Mouse (Mus musculus): ENCODE data around the gene Sctr.

Sctr gene

GRCm38 (mm10) chr1:120030474-120030873 is 23.8 kb downstream of the Sctr start:
- DNase-seq = no peak

DNA sequence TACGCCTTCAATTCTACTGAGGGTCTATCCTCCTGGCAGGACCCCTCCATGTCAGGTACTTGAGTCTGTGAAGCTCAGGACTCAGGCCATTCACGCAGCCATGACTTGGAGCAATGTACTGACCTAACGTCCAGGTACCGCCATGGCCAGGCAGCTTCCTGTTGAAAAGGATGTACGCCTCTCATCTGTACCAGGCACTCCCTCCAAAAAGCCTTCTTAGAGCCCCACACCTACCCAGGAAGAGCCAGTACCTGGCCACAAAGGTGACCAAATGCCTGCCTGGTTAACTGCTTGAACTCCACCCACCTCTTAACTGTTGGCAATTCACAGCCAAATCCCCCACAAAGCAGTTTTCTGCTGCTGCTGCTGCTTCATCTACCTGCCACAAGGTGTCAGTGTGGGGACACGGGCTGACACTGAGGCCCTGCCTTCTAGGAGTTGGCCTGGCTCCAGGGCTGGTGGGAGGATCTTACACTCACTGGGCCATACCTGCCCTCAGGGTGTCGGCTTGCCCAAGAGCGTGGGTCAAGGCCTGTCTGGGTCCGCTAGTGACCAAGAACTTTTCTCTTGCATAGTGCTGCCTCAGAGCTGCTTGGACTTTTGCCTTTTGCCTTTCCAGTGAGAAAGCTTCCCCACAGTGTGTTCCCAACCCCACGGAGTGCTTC is 26.2 kb downstream of the Sctr start:
- peak; percentile 89 for DNase-seq

DNA sequence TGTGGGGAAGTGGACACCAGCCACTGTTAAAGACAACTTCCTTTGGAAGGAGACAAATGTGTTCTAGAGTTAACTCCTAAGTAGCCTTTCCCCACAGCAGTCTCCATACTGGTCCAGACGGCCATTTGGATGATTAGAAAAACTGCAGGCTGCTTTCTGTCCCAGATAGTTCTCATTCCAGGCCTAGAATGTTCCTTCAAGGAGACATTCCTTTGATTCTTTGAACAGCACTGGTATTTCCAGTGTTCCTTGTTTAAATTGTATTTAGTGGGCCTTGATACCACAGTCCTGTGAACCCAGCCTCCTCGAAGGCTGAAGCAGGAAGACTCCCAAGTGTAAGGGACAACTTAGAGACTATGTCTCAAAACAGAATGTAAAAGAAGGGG is 26.8 kb downstream of the Sctr start:
- no peak for DNase-seq

GRCm38 (mm10) chr1:120034793-120035192 is 28.1 kb downstream of the Sctr start:
- DNase-seq = no peak

DNA sequence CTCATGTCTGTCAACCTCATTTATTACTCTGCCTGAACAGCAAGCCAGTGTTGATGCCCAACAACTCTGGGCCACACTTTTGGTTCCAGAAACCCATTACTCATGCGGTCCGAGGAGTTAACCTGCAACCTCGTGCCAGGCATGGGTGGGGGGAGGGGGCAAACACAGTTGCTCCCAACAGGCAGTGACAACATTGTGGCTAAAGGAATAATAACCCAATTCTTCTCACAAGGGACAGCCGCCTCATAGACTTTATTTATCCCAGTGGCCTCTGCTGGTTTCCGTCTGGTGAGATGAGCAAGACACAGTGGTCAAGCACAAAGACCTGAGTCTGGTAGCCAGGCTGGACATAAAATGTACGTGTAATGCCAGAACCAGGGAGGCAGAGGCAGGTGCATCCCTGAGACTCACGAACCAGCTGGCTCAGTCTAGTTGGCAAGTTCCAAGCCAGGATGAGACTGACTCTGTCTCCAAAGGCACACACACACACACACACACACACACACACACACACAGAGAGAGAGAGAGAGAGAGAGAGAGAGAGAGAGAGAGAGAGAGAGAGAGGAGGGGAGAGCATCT is 28.9 kb downstream of the Sctr start:
- no peak for DNase-seq

- peak; percentile 27 for DNase-seq
Observed at GRCm38 (mm10) chr1:120037021-120037683, 30.5 kb downstream of the Sctr start.

- DNase-seq = no peak
Observed at GRCm38 (mm10) chr1:120038594-120038993, 31.9 kb downstream of the Sctr start.

DNA sequence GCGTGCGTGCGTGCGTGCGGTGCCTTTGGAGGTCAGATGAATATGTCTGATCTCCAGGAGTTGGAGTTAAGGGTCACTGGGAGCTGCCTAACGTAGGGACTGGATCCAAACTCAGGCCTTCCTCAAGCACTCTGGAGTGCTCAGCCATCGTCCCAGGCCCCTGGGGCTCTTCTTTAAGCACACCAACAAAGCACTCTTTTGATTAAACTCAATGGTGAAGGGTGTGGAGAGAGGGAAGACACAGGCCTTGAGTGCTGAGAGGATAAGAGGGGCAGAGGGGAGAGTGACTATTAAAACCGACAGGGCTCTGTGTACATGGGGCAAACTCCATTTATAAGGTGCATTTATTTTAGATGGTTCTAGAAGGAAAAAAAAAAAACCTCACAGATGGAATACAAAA is 35.7 kb downstream of the Sctr start:
- no peak for DNase-seq

- no peak for DNase-seq
Observed at GRCm38 (mm10) chr1:120044584-120044983, 37.9 kb downstream of the Sctr start.

- no peak for DNase-seq
Observed at GRCm38 (mm10) chr1:120047325-120047724, 40.6 kb downstream of the Sctr start.

DNA sequence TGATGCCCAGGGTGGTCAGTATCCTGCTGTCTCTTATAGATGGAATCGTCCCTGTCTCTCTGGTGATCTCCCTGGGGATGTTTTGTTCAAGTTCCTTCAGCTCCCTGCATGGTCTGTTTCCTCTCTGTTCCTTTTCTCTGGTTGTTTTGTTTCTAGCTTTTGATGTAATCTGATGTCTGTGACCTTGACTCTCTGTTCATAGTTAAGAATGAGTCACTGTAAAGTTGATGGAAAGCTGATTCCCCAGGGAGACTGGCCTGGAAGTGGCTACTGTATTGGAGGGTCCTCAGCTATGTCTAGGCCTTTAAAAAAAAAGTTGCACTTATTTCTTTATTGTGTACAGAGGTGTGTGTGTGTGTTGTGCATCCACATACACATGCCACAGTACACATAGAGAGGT is 44.4 kb downstream of the Sctr start:
- no peak for DNase-seq

- no peak for DNase-seq
Observed at GRCm38 (mm10) chr1:120054997-120055396, 48.3 kb downstream of the Sctr start.

- DNase-seq = no peak
Observed at GRCm38 (mm10) chr1:120055475-120055874, 48.8 kb downstream of the Sctr start.

DNA sequence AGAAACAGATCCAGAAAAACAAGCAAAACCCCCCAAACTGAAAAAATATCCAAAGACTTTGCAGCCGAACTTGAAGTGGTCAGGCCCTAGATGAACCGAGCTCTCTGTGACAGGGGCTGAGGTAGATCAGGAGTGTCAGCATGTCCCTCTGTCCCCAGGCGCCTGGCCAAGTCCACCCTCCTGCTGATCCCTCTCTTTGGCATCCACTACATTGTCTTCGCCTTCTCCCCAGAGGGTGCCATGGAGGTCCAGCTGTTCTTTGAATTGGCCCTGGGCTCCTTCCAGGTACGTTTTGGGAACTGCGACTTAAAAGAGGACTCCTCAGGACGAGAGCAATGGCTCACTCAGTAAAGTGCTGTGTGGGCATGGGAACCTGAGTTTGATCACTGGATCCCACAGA is 49.5 kb downstream of the Sctr start:
- DNase-seq = no peak

DNA sequence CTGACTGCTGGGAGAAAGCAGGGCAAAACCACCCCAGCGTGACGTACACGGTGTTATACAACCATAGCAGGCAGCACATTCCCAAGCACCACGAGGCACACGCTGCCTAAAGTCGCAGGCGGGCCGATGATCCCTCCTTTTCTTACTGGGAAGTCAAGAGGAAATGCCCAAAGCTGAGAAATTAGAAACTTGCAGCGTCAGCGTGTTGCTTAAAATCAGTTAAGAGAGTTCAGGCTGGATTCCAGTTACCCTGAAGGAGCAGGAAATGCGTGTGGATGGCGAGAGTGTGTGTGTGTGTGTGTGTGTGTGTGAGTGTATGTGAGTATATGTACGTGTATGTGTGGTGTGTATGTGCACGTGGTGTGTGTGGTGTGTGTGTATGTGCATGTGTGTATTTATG is 50.4 kb downstream of the Sctr start:
- DNase-seq = no peak

- DNase-seq = no peak
Observed at GRCm38 (mm10) chr1:120057674-120058430, 51.2 kb downstream of the Sctr start.

DNA sequence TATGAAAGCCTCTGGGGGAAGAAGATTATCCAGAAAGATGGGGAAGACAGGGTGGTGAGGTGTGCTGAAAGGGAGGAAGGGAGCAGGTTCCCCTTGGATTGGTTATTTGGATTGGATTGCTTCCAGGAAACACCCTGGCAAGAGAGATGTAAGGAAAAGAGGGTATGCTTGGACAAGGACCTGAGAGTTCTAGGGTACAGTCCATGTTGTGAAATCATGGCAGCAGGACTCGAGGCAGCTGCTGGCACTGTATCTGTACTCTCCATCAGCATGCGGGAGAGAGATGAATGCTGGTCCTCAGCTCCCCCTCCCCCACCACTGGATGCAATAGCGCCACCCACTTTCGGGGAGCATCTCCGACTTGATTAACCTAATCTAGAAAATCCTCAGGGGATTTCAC is 54.0 kb downstream of the Sctr start:
- no peak for DNase-seq

DNA sequence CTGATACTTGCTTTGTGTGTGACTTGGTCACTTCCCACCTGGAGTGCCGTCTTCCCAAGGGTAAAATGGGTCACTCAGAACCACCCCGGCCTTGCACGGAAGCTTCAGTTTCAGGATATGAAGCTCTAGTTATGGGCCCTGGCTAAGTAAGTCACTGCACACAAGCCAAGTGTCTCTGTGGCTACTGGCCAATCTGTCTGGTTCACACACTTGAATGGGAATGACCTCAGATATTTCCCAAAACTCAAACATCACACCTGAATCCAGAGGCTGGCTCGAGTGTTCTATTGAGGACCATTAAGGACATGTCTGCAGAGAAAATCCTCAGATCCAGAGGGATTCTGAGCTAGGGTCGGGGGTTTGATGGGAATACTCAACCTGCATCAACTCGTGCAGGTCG is 55.5 kb downstream of the Sctr start:
- no peak for DNase-seq

DNA sequence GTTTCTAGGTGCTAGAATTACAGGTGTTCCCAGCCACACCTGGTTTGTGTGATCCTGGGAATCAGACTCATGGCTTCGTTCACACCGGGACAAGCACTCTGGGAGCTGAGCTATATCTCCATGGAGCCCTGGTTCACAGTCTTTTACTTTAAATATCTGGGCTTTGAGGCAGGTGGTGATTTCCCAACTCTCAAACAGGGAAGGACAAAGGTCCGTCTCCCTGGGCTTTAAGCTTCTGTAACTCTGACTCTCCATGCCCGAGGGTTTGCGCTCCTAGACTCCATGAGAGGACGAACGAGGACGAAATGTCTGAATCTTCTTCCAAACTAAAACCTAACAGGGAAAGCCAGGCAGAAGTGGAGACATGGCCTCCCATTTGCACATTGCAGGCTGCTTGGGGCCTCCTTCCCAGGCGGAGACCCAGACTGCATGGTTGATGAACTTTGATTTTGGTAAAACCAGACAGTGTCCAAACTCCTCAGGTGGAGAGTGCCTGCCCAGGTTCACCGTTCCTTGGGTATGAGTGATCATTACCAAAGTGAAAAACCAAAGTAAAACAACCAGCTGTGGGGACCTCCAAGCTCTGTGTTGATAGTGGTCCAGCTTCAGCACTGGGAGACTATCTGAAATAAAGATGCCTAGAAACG is 57.5 kb downstream of the Sctr start:
- DNase-seq = no peak

GRCm38 (mm10) chr1:120066159-120066558 is 59.5 kb downstream of the Sctr start:
- no peak for DNase-seq

GRCm38 (mm10) chr1:120066625-120067024 is 59.9 kb downstream of the Sctr start:
- no peak for DNase-seq

GRCm38 (mm10) chr1:120069120-120069519 is 62.4 kb downstream of the Sctr start:
- no peak for DNase-seq

- DNase-seq = no peak
Observed at GRCm38 (mm10) chr1:120070168-120070567, 63.5 kb downstream of the Sctr start.
